Mouse (Mus musculus) MEL (cell line): Measurements from ENCODE around the gene Rgs12. TPM values are rescaled to one million over a fixed set of nuclear protein-coding genes. Genes with fewer than 3 reads are reported as not detected.

ENCODE experiments used
- DNase-seq: peaks from one replicate; pipeline ENCODE4 v3.0.0; 2011; ENCODE audit warnings: low read depth, low spot score
- H3K27ac ChIP-seq: 2 replicates; pipeline ENCODE4 v1.5.1; 2012; ENCODE audit warnings: low read depth, mild to moderate bottlenecking, control low read depth, low read length, moderate library complexity; ENCODE audit not compliant: control insufficient read depth
- H3K27me3 ChIP-seq, 2 experiments: fragments of 150-350 bp in 1 of 2; sonication (generic) in 1 of 2; 2 replicates each; pipeline ENCODE4 v1.6.1; 2012; ENCODE audit warnings: low read length in 2 of 2, mild to moderate bottlenecking in 2 of 2, improper control_type of control experiment in 1 of 2, moderate library complexity in 1 of 2; ENCODE audit not compliant: insufficient read depth in 2 of 2, control insufficient read depth in 1 of 2
- H3K36me3 ChIP-seq, 2 experiments: 2 replicates each; pipeline ENCODE4 v1.6.1; 2012 to 2014; ENCODE audit warnings: low read length in 2 of 2, improper control_type of control experiment in 1 of 2, inconsistent platforms in 1 of 2, mild to moderate bottlenecking in 1 of 2; ENCODE audit not compliant: insufficient read depth in 2 of 2, control insufficient read depth in 1 of 2
- H3K4me1 ChIP-seq, 2 experiments: fragments of 150-350 bp in 1 of 2; sonication (generic) in 1 of 2; 2 replicates each; pipeline ENCODE4 v1.6.1; 2012; ENCODE audit warnings: low read length in 2 of 2, improper control_type of control experiment in 1 of 2, mild to moderate bottlenecking in 1 of 2; ENCODE audit not compliant: insufficient read depth in 2 of 2, control insufficient read depth in 1 of 2
- H3K4me3 ChIP-seq, 2 experiments: fragments of 150-350 bp in 1 of 2; sonication (generic) in 1 of 2; 2 replicates each; pipeline ENCODE4 v1.5.1; 2012; ENCODE audit warnings: low read depth in 2 of 2, low read length in 2 of 2, mild to moderate bottlenecking in 2 of 2, moderate library complexity in 2 of 2, control low read depth in 1 of 2, improper control_type of control experiment in 1 of 2; ENCODE audit not compliant: control insufficient read depth in 1 of 2, insufficient read depth in 1 of 2
- H3K79me2 ChIP-seq: 2 replicates; pipeline ENCODE4 v1.6.1; 2012; ENCODE audit warnings: mild to moderate bottlenecking, low read length, moderate library complexity; ENCODE audit not compliant: control insufficient read depth, poor library complexity, insufficient read depth
- H3K9ac ChIP-seq: 2 replicates; pipeline ENCODE4 v1.6.1; 2012; ENCODE audit warnings: low read depth, mild to moderate bottlenecking, control low read depth, low read length, moderate library complexity; ENCODE audit not compliant: control insufficient read depth, poor library complexity, severe bottlenecking
- H3K9me3 ChIP-seq: fragments of 150-350 bp; sonication (generic); replicated peaks from 2 replicates; pipeline ENCODE4 v1.6.1; 2012; ENCODE audit warnings: mild to moderate bottlenecking, low read length, improper control_type of control experiment, moderate library complexity; ENCODE audit not compliant: insufficient read depth
- CTCF ChIP-seq, 3 experiments: IDR thresholded peaks in 2 of 3; conservative IDR thresholded peaks in 1 of 3; 2 replicates each; pipeline ENCODE4 v1.5.1; 2011 to 2012; ENCODE audit warnings: low read length in 3 of 3, low read depth in 2 of 3, mild to moderate bottlenecking in 2 of 3, improper control_type of control experiment in 1 of 3, inconsistent platforms in 1 of 3, mixed read lengths in 1 of 3, moderate library complexity in 1 of 3; ENCODE audit not compliant: control insufficient read depth in 1 of 3, insufficient read depth in 1 of 3, poor library complexity in 1 of 3, severe bottlenecking in 1 of 3
- ELF1 ChIP-seq: IDR thresholded peaks from 2 replicates; pipeline ENCODE4 v1.6.1; 2014; ENCODE audit warnings: low read depth, mild to moderate bottlenecking, inconsistent platforms, low read length, improper control_type of control experiment, moderate library complexity
- GATA1 ChIP-seq: IDR thresholded peaks from 2 replicates; pipeline ENCODE4 v1.6.1; 2011; ENCODE audit warnings: low read depth, low read length, improper control_type of control experiment
- HCFC1 ChIP-seq: IDR thresholded peaks from 2 replicates; pipeline ENCODE4 v1.6.1; 2012; ENCODE audit warnings: low read depth, mild to moderate bottlenecking, inconsistent platforms, low read length, improper control_type of control experiment, moderate library complexity
- KAT2A ChIP-seq: conservative IDR thresholded peaks from 2 replicates; pipeline ENCODE4 v1.6.1; 2012; ENCODE audit warnings: low read depth, low read length, improper control_type of control experiment, inconsistent platforms
- MAFK ChIP-seq: IDR thresholded peaks from 2 replicates; pipeline ENCODE4 v1.6.1; 2011; ENCODE audit warnings: low read depth, mild to moderate bottlenecking, low read length, improper control_type of control experiment, borderline replicate concordance
- MAX ChIP-seq: IDR thresholded peaks from 2 replicates; pipeline ENCODE4 v1.6.1; 2011; ENCODE audit warnings: low read length, improper control_type of control experiment
- MEF2A ChIP-seq: IDR thresholded peaks from 2 replicates; pipeline ENCODE4 v1.6.1; 2014; ENCODE audit warnings: low read depth, mild to moderate bottlenecking, inconsistent platforms, low read length, improper control_type of control experiment; ENCODE audit not compliant: poor library complexity, insufficient replicate concordance, severe bottlenecking; ENCODE audit errors: extremely low read depth
- MXI1 ChIP-seq: IDR thresholded peaks from 2 replicates; pipeline ENCODE4 v1.6.1; 2011; ENCODE audit warnings: mild to moderate bottlenecking, low read depth, low read length, improper control_type of control experiment
- NELFE ChIP-seq: IDR thresholded peaks from 2 replicates; pipeline ENCODE4 v1.6.1; 2011; ENCODE audit warnings: low read depth, low read length, improper control_type of control experiment
- NRF1 ChIP-seq: IDR thresholded peaks from 2 replicates; pipeline ENCODE4 v1.6.1; 2014; ENCODE audit warnings: low read depth, mild to moderate bottlenecking, inconsistent platforms, low read length, improper control_type of control experiment, moderate library complexity; ENCODE audit not compliant: poor library complexity, insufficient read depth, severe bottlenecking
- POLR2A ChIP-seq, 2 experiments: IDR thresholded peaks; 2 replicates each; pipeline ENCODE4 v1.6.1; 2011 to 2012; ENCODE audit warnings: low read length in 2 of 2, mild to moderate bottlenecking in 2 of 2, control low read depth in 1 of 2, improper control_type of control experiment in 1 of 2, low read depth in 1 of 2, moderate library complexity in 1 of 2; ENCODE audit not compliant: control insufficient read depth in 1 of 2, insufficient read depth in 1 of 2, poor library complexity in 1 of 2
- POLR2AphosphoS5 ChIP-seq: IDR thresholded peaks from 2 replicates; pipeline ENCODE4 v1.6.1; 2012; ENCODE audit warnings: low read depth, borderline replicate concordance, mild to moderate bottlenecking, inconsistent platforms, low read length, moderate library complexity, mixed read lengths
- RAD21 ChIP-seq: IDR thresholded peaks from 2 replicates; pipeline ENCODE4 v1.6.1; 2011; ENCODE audit warnings: mild to moderate bottlenecking, low read depth, low read length, improper control_type of control experiment
- SMC3 ChIP-seq: IDR thresholded peaks from 2 replicates; pipeline ENCODE4 v1.6.1; 2011; ENCODE audit warnings: low read depth, low read length, improper control_type of control experiment
- TAL1 ChIP-seq: IDR thresholded peaks from 2 replicates; pipeline ENCODE4 v1.6.1; 2012; ENCODE audit warnings: mild to moderate bottlenecking, inconsistent platforms, low read length, moderate library complexity, mixed read lengths
- TBP ChIP-seq: IDR thresholded peaks from 2 replicates; pipeline ENCODE4 v1.8.0; 2011; ENCODE audit warnings: low read depth, low read length, improper control_type of control experiment
- TCF12 ChIP-seq: IDR thresholded peaks from 2 replicates; pipeline ENCODE4 v1.6.1; 2014; ENCODE audit warnings: low read depth, mild to moderate bottlenecking, inconsistent platforms, low read length, improper control_type of control experiment, moderate library complexity
- UBTF ChIP-seq: IDR thresholded peaks from 2 replicates; pipeline ENCODE4 v1.6.1; 2012; ENCODE audit warnings: low read depth, mild to moderate bottlenecking, inconsistent platforms, low read length, improper control_type of control experiment, moderate library complexity, borderline replicate concordance; ENCODE audit not compliant: insufficient read depth
- ZKSCAN1 ChIP-seq: IDR thresholded peaks from 2 replicates; pipeline ENCODE4 v1.6.1; 2012; ENCODE audit warnings: low read depth, mild to moderate bottlenecking, inconsistent platforms, low read length, improper control_type of control experiment, moderate library complexity
- ZMIZ1 ChIP-seq: IDR thresholded peaks from 2 replicates; pipeline ENCODE4 v1.6.1; 2012; ENCODE audit warnings: low read depth, mild to moderate bottlenecking, inconsistent platforms, low read length, improper control_type of control experiment, moderate library complexity
- ZNF384 ChIP-seq: IDR thresholded peaks from 2 replicates; pipeline ENCODE4 v1.6.1; 2012; ENCODE audit warnings: low read depth, mild to moderate bottlenecking, inconsistent platforms, low read length, improper control_type of control experiment
- polyA plus RNA-seq, 2 experiments: library from polyadenylated mRNA; stranded (reverse) in 1 of 2; unstranded in 1 of 2; fragments of >175 nt in 1 of 2; fragments of >200 nt in 1 of 2; gene quantifications; 2 replicates each; pipeline versions ENCODE4 v1.2.1 to v1.2.4; 2012; ENCODE audit warnings: low replicate concordance in 2 of 2, low read depth in 1 of 2; ENCODE audit not compliant: insufficient read length in 2 of 2, insufficient read depth in 1 of 2, missing spikeins in 1 of 2
- total RNA-seq: library from RNA; depleted of rRNA; stranded (reverse); fragments of 300-350 nt; gene quantifications from 2 replicates; pipeline ENCODE4 v1.2.3, GENCODE M21; 2012

Rgs12 gene
- total and polyA plus RNA-seq, 3 experiments = 11.9 to 15.4 TPM; not detected in 1

DNA sequence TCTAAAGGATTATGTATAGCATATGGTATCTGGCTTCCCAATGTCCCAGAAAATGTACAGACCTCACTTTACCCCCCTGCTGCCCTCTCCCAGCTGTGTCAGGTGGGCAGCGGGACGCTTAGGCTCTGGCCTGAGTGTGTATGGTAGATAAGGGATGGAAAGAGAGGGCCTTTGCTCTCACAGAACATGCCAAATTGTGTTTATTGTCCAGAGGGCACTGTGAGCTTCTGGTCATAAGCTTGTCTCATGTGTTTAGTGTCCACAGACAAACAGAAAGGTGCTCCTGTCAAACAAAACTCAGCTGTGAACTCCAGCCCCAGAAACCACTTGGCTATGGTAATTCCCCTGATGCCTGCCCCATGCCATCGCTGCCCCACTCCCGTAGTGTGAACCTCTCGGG, 80.5 kb downstream of the Rgs12 start:
- TF ChIP-seq POLR2AphosphoS5 (no peak), ZKSCAN1 (no peak), POLR2A (IDR thresholded peaks at IDR 0.05; ENCODE audit: control insufficient read depth in 1 of 2, insufficient read depth in 1 of 2, low read depth in 1 of 2, low read length in 2 of 2, poor library complexity in 1 of 2) (no peak), ZNF384 (no peak), GATA1 (no peak), TAL1 (no peak), ELF1 (no peak), HCFC1 (no peak), MAX (no peak), MAFK (no peak), UBTF (no peak), MXI1 (no peak), TBP (no peak), NRF1 (no peak), NELFE (no peak), TCF12 (no peak), MEF2A (no peak), KAT2A (no peak), RAD21 (no peak)
- no peak for DNase-seq

DNA sequence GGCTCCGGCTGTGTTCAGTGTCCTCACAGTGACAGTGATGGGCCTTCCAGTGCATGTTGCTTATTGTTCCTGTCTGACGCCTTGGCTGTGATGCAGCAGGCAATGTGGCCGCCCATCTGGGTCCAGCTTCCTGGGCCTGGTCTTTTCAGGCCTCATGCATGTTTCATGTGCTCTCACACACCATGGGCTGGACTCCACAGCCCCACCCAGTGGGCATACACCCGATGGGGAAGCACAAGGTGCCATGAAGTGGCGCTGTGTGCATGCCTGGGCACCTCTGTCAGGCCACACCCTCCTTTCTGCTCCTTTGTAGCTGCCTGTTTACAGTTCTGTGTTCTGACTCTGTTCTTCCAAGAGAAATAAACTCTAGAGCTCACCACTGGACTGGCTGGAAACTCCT, 83.8 kb downstream of the Rgs12 start:
- DNase-seq = peak; percentile 34
- Histone ChIP-seq H3K27me3 (no peaks in the 10 kb centered on the region), H3K9me3 (no peaks in the 10 kb centered on the region), H3K79me2 (no peaks in the 10 kb centered on the region), H3K36me3 (peaks cover 0 to 7% of the 10 kb centered on the region in 2 experiments; a peak in 2 of 4 replicates), H3K27ac (no peak overlapping the region), H3K4me1 (peaks cover 3 to 21% of the 10 kb centered on the region in 2 experiments; a peak in 3 of 4 replicates), H3K4me3 (no peak overlapping the region), H3K9ac (no peak overlapping the region)
- TF ChIP-seq SMC3 (peak; percentile 57), RAD21 (peak; percentile 23), CTCF (IDR thresholded peaks at IDR 0.05 in 2 of 3, conservative IDR thresholded peaks at IDR 0.05 in 1 of 3; ENCODE audit: control insufficient read depth in 1 of 3, insufficient read depth in 1 of 3, low read depth in 2 of 3, low read length in 3 of 3, poor library complexity in 1 of 3, severe bottlenecking in 1 of 3) (peak in 2 of 3 experiments; percentile 51 to 52; a peak in 4 of 6 replicates), UBTF (no peak), ZMIZ1 (no peak)

More for the DNA sequence above, 80.5 kb downstream of the Rgs12 start:
- H3K4me3 ChIP-seq = no peak overlapping the region
- no peak overlapping the region for H3K27ac ChIP-seq
- H3K36me3 ChIP-seq = no peaks in the 10 kb centered on the region
- H3K4me1 ChIP-seq = 0 out of 4 replicates have a peak, but pooled peaks cover 0 to 4% of the 10 kb centered on the region in 2 experiments
- H3K9ac ChIP-seq = no peak overlapping the region
- H3K27me3 ChIP-seq = no peaks in the 10 kb centered on the region
- H3K9me3 ChIP-seq = no peaks in the 10 kb centered on the region
- no peaks in the 10 kb centered on the region for H3K79me2 ChIP-seq
